Mouse (Mus musculus): ENCODE data around the gene Gsta4. TPM values are rescaled to one million over a fixed set of nuclear protein-coding genes. Genes with fewer than 3 reads are reported as not detected.
"Not testable (repeated sequence)": the region's sequence is repeated elsewhere in the genome, so short reads cannot be mapped to it uniquely, and the experiment has no call there.

Gene Gsta4
- polyA plus RNA-seq, 1 experiment from 2014 or later: 784 TPM

DNA sequence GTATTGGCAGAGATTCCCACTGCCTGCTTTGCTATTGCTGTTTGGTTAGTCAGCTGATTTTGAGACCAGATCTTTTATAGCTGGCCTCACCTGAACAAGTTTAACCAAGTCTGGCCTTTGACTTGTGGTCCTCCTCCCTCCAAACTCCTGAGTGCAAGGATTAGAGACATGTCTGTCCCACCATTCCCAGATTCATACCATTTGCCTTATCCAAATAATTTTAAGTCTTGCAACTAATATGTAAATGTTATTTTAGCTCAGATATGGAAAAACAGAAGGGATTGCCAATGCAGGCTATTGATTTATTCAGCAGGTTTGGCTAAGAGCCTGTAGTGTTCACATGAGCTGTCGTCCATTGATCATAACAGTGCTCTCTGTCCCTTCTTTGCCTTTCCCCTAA lies 25.4 kb upstream of the Gsta4 start:
- no peaks in the 10 kb centered on the region for H3K27me3 ChIP-seq (ENCODE audit: control insufficient read depth, insufficient read depth, low read length)
- no peak overlapping the region for H3K4me3 ChIP-seq (replicated peaks; ENCODE audit: low read length)
- ATAC-seq (ENCODE audit: insufficient read depth, low FRiP score): no peak
- no peak overlapping the region for H3K4me2 ChIP-seq (ENCODE audit: low read depth, low read length)
- H3K4me1 ChIP-seq (ENCODE audit: control insufficient read depth, insufficient read depth, low read length): no peaks in the 10 kb centered on the region
- H3K9me3 ChIP-seq (replicated peaks; ENCODE audit: control insufficient read depth, low read length): no peaks in the 10 kb centered on the region
- H3K27ac ChIP-seq (ENCODE audit: low read length): no peak overlapping the region
- 87% methylated on average over 1 of the region's 1 CpGs for WGBS
- no peak overlapping the region for H3K9ac ChIP-seq (ENCODE audit: low read length)
- peaks cover 35% of the 10 kb centered on the region for H3K36me3 ChIP-seq (ENCODE audit: control insufficient read depth, insufficient read depth, low read length)

DNA sequence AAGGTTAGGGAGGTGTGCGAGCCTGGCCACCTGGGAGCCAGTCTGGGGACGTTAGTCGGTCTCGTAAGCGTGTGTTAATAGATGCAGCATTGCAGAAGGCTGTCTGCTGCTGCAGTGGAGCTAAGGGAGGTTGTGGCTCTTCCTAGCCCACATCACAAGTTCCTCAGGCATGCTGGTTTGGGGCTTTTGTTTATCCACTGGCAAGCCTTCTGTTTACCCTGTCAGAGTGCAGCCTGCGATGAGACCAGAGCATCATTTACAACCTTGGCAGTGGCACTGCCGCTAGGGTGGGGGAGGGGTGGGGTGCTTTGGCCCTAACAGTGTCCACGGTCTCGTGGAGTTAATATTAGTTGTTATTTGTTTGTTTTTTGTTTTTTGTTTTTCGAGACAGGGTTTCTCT lies 19.3 kb upstream of the Gsta4 start:
- H3K4me2 ChIP-seq (ENCODE audit: low read depth, low read length): no peak overlapping the region
- H3K9ac ChIP-seq (ENCODE audit: low read length): no peak overlapping the region
- H3K9me3 ChIP-seq (replicated peaks; ENCODE audit: control insufficient read depth, low read length): no peaks in the 10 kb centered on the region
- no peaks in the 10 kb centered on the region for H3K4me1 ChIP-seq (ENCODE audit: control insufficient read depth, insufficient read depth, low read length)
- H3K27ac ChIP-seq (ENCODE audit: low read length): no peak overlapping the region
- no peak for ATAC-seq (ENCODE audit: insufficient read depth, low FRiP score)
- no peaks in the 10 kb centered on the region for H3K27me3 ChIP-seq (ENCODE audit: control insufficient read depth, insufficient read depth, low read length)
- H3K4me3 ChIP-seq (replicated peaks; ENCODE audit: low read length): no peak overlapping the region
- WGBS: 73% methylated on average over 10 of the region's 10 CpGs
- peaks cover 24% of the 10 kb centered on the region for H3K36me3 ChIP-seq (ENCODE audit: control insufficient read depth, insufficient read depth, low read length)

DNA sequence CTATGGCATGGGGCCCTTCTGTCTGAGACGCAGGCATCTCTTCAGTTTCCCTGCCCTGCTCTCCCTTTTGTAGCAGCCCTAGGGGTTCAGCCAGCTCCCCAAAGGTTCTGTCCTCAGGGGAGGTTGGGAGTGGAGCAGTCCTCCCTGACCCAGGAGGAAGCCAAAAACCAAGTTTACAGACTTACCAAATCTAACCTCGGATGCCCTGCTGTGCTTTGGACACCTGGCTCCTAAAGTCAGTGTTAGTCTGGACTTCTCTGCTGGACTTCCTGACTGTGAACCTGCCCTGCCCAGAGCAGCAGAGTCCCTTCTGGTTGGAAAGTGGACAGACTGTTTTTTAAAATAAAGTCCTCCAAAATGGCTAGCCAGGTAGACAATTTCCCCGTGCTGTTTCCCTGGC lies 17.8 kb upstream of the Gsta4 start:
- ATAC-seq (ENCODE audit: insufficient read depth, low FRiP score): no peak
- no peaks in the 10 kb centered on the region for H3K9me3 ChIP-seq (replicated peaks; ENCODE audit: control insufficient read depth, low read length)
- no peak overlapping the region for H3K4me3 ChIP-seq (replicated peaks; ENCODE audit: low read length)
- H3K27me3 ChIP-seq (ENCODE audit: control insufficient read depth, insufficient read depth, low read length): no peaks in the 10 kb centered on the region
- H3K4me2 ChIP-seq (ENCODE audit: low read depth, low read length): no peak overlapping the region
- H3K9ac ChIP-seq (ENCODE audit: low read length): no peak overlapping the region
- 88% methylated on average over 3 of the region's 3 CpGs for whole genome bisulfite sequencing
- no peak overlapping the region for H3K27ac ChIP-seq (ENCODE audit: low read length)
- no peaks in the 10 kb centered on the region for H3K4me1 ChIP-seq (ENCODE audit: control insufficient read depth, insufficient read depth, low read length)
- H3K36me3 ChIP-seq (ENCODE audit: control insufficient read depth, insufficient read depth, low read length): peaks cover 18% of the 10 kb centered on the region

DNA sequence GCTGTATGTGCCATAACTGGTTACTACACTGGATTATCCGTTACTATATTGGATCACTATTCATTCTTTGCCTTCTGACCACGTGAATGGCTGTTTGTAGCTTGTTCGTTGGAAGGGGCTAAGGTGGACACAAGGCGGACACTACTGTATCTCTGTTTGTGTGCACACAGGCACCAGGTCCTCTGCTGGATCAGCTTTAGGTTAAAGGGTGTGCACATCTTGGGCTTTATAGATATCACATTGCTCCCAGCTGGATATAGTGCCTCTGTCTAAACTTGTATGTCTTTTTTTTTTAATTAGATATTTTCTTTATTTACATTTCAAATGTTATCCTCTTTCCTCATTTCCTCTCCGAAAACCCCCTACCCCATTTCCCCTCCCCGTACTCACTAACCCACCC lies 17.1 kb upstream of the Gsta4 start:
- WGBS: 91% methylated on average over 6 of the region's 6 CpGs
- Histone ChIP-seq H3K27me3 (ENCODE audit: control insufficient read depth, insufficient read depth, low read length) (no peaks in the 10 kb centered on the region), H3K36me3 (ENCODE audit: control insufficient read depth, insufficient read depth, low read length) (peaks cover 14% of the 10 kb centered on the region; the same call in 1 of the 2 replicates), H3K4me1 (ENCODE audit: control insufficient read depth, insufficient read depth, low read length) (no peaks in the 10 kb centered on the region), H3K4me3 (replicated peaks; ENCODE audit: low read length) (no peak overlapping the region), H3K27ac (ENCODE audit: low read length) (no peak overlapping the region), H3K4me2 (ENCODE audit: low read depth, low read length) (no peak overlapping the region), H3K9ac (ENCODE audit: low read length) (no peak overlapping the region), H3K9me3 (replicated peaks; ENCODE audit: control insufficient read depth, low read length) (no peaks in the 10 kb centered on the region)
- ATAC-seq (ENCODE audit: insufficient read depth, low FRiP score): no peak

DNA sequence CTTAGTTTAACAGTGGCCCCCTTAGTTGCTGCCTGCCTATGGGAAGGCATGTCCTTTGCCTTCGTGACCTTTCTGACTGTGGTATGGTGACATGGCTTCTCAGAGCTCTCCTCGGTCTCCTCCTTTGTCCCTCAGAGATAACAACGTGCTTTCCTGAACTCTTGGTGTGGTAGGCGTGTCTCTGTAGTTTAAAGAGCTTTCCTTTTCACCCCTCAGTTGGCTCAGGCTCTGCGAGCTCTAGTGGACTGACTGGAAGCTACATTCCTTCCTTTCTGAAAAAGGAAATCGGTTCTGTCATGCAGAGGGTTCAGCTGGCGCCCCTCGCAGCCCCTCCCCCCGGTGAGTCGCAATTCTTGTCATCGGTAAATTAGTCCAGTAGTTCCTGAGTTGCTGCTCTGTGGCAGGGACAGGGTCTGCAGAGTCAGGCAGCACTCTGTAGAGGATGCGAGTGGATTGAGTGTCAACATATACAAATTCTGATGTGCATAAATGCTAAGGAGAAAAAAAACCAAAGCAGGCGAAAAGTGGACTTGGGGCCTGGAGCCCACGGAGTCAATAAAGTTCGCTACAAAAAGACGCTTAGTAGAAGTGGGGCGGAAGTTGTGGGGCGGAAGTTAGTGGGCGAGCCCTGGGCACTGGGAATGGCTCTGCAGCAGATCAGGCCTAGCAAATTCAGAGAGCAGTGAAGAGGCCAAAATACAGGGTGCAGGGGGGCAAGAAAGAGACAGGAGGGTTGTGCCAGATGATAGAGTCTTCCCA lies 15.7 kb upstream of the Gsta4 start:
- H3K27ac ChIP-seq (ENCODE audit: low read length): no peak overlapping the region
- no peak overlapping the region for H3K9ac ChIP-seq (ENCODE audit: low read length)
- no peak overlapping the region for H3K4me3 ChIP-seq (replicated peaks; ENCODE audit: low read length)
- peaks cover 3% of the 10 kb centered on the region; the same call in 1 of the 2 replicates for H3K36me3 ChIP-seq (ENCODE audit: control insufficient read depth, insufficient read depth, low read length)
- no peak for ATAC-seq (ENCODE audit: insufficient read depth, low FRiP score)
- H3K27me3 ChIP-seq (ENCODE audit: control insufficient read depth, insufficient read depth, low read length): no peaks in the 10 kb centered on the region
- WGBS: 76% methylated on average over 19 of the region's 19 CpGs
- H3K4me2 ChIP-seq (ENCODE audit: low read depth, low read length): no peak overlapping the region
- H3K4me1 ChIP-seq (ENCODE audit: control insufficient read depth, insufficient read depth, low read length): no peaks in the 10 kb centered on the region
- no peaks in the 10 kb centered on the region for H3K9me3 ChIP-seq (replicated peaks; ENCODE audit: control insufficient read depth, low read length)

DNA sequence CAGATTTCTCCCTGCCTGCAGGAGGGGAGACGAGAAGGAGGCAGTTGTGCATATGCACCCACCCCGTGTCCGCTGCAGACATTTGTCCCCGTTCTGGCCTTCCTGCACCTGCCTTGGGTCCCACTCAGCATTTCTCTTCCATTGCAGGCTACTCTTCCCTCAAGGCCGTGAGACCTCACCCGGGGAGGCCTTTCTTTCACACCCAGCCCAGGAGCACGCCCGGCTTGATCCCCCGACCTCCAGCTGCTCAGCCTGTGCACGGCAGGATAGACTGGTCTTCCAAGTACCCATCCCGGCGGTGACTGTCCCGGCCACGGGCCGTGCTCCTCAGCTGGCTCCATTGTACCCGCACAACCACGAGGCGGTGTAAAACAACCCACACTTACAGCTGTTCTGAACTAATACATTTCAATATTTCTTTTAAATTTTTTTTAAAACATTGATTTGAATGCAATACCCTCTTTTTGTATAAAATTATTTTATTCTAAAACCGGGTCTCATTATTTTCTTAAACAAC lies 15.1 kb upstream of the Gsta4 start:
- Histone ChIP-seq H3K9ac (ENCODE audit: low read length) (no peak overlapping the region), H3K27ac (ENCODE audit: low read length) (no peak overlapping the region), H3K36me3 (ENCODE audit: control insufficient read depth, insufficient read depth, low read length) (no peaks in the 10 kb centered on the region), H3K27me3 (ENCODE audit: control insufficient read depth, insufficient read depth, low read length) (no peaks in the 10 kb centered on the region), H3K4me3 (replicated peaks; ENCODE audit: low read length) (no peak overlapping the region), H3K9me3 (replicated peaks; ENCODE audit: control insufficient read depth, low read length) (no peaks in the 10 kb centered on the region), H3K4me2 (ENCODE audit: low read depth, low read length) (no peak overlapping the region), H3K4me1 (ENCODE audit: control insufficient read depth, insufficient read depth, low read length) (no peaks in the 10 kb centered on the region)
- WGBS: 85% methylated on average over 19 of the region's 19 CpGs
- ATAC-seq (ENCODE audit: insufficient read depth, low FRiP score): no peak

DNA sequence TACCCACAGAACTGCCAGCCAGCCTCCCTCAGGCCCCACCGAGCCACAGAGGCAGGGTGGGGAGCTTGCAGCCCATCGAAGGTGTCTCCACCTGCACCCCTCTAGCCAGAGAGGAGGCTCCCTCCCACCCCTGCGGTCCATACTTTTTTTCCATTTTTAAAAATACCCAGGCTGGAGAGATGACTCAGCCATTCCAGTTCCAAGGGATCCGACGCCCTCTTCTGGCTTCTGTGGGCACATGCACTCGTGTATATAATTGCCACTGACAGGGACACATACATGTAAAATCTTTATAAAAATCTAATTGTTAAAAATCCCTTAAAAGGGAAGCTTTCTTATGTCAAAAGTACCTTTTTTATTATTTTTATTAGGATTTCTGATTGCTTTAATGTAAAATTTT lies 13.7 kb upstream of the Gsta4 start:
- WGBS: 87% methylated on average over 6 of the region's 6 CpGs
- no peak for ATAC-seq (ENCODE audit: insufficient read depth, low FRiP score)
- Histone ChIP-seq H3K36me3 (ENCODE audit: control insufficient read depth, insufficient read depth, low read length) (no peaks in the 10 kb centered on the region), H3K4me3 (replicated peaks; ENCODE audit: low read length) (no peak overlapping the region), H3K27me3 (ENCODE audit: control insufficient read depth, insufficient read depth, low read length) (no peaks in the 10 kb centered on the region), H3K27ac (ENCODE audit: low read length) (no peak overlapping the region), H3K4me1 (ENCODE audit: control insufficient read depth, insufficient read depth, low read length) (no peaks in the 10 kb centered on the region), H3K9ac (ENCODE audit: low read length) (no peak overlapping the region), H3K4me2 (ENCODE audit: low read depth, low read length) (no peak overlapping the region), H3K9me3 (replicated peaks; ENCODE audit: control insufficient read depth, low read length) (no peaks in the 10 kb centered on the region)

DNA sequence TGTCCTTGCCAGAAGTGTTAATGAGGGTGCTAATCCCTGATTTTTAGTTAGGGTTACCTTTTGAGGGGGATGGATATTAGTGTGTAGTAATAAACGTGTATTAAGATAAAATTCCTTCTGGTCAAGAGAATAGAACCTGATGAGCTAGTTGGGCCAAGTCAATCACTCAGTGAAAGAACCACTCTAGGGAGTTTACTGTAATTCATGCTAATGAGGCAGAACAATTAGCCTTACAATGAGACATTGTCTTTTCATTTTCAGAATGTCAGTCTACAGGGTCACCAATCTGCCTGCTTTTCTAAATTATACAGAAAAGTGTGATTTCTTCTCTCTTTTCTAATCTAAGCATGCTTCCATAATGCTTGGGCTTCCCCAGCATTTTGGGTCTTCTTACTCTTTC lies 8.6 kb upstream of the Gsta4 start:
- Histone ChIP-seq H3K4me3 (replicated peaks; ENCODE audit: low read length) (no peak overlapping the region), H3K27ac (ENCODE audit: low read length) (no peak overlapping the region), H3K36me3 (ENCODE audit: control insufficient read depth, insufficient read depth, low read length) (no peaks in the 10 kb centered on the region), H3K4me2 (ENCODE audit: low read depth, low read length) (no peak overlapping the region), H3K9ac (ENCODE audit: low read length) (no peak overlapping the region), H3K27me3 (ENCODE audit: control insufficient read depth, insufficient read depth, low read length) (no peaks in the 10 kb centered on the region), H3K9me3 (replicated peaks; ENCODE audit: control insufficient read depth, low read length) (no peaks in the 10 kb centered on the region), H3K4me1 (ENCODE audit: control insufficient read depth, insufficient read depth, low read length) (peaks cover 11% of the 10 kb centered on the region)
- WGBS: 65% methylated on average over 1 of the region's 1 CpGs
- ATAC-seq (ENCODE audit: insufficient read depth, low FRiP score): no peak

DNA sequence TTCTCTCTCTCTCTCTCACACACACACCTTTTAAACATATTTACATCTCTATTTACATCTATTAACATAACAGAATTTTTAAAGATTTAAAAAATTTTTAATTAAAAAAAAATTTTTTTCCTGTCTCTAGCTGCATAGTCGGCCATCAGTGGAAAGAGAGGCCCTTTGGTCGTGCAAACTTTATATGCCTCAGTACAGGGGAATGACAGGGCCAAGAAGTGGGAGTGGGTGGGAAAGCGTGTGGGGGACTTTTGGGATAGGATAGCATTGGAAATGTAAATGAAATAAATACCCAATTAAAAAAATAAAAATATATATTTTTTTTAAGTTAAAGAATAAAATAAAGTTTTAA lies 7.7 kb upstream of the Gsta4 start:
- Histone ChIP-seq H3K4me1 (ENCODE audit: control insufficient read depth, insufficient read depth, low read length) (peaks cover 11% of the 10 kb centered on the region), H3K27ac (ENCODE audit: low read length) (peak overlapping the region; percentile 38; the same call in 1 of the 2 replicates)
- not testable (repeated sequence) for H3K27me3 ChIP-seq (ENCODE audit: control insufficient read depth, insufficient read depth, low read length); ATAC-seq (ENCODE audit: insufficient read depth, low FRiP score); H3K9ac ChIP-seq (ENCODE audit: low read length); H3K4me3 ChIP-seq (replicated peaks; ENCODE audit: low read length); H3K9me3 ChIP-seq (replicated peaks; ENCODE audit: control insufficient read depth, low read length); H3K36me3 ChIP-seq (ENCODE audit: control insufficient read depth, insufficient read depth, low read length); H3K4me2 ChIP-seq (ENCODE audit: low read depth, low read length)
- WGBS: 33% methylated on average over 3 of the region's 3 CpGs

Data from stomach, embryonic 16.5 days (tissue).